Mouse (Mus musculus): Measurements from ENCODE around the gene Def6.
A peak's percentile ranks its signal among the peaks of the same experiment; 100 is the strongest.
"Not testable (repeated sequence)": the region's sequence is repeated elsewhere in the genome, so short reads cannot be mapped to it uniquely, and the experiment has no call there.

Gene Def6

GRCm38 (mm10) chr17:28207092-28207491, 486 bp upstream of the Def6 start:
- no peak for DNase-seq (ENCODE audit: extremely low read depth, low read depth, low spot score)

GRCm38 (mm10) chr17:28208314-28208612, 685 bp downstream of the Def6 start:
- DNase-seq (ENCODE audit: extremely low read depth, low read depth, low spot score), result no peak

- no peak for DNase-seq (ENCODE audit: extremely low read depth, low read depth, low spot score)
These were observed 2.0 kb downstream of the Def6 start for GRCm38 (mm10) chr17:28209457-28210110.

DNA sequence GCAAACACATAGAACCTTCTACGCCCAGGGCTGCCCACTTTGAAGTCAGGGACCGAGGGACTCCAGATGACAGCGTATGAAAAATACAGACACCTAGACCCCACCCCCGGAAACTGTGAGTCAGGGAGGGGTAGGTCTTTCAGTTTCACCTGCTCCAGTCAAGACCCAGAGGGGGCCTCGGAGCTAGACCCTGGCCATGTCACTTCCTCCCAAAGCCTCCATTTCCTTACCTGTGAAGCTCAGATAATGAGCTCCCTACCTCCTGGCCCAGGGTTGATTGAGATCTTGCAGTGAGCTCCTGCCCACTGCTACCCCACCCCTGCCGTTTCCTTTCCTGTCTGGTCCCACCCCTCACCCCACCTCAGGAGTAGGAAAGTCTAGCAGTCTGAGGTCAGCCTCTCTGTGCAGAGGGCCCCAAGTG, 4.4 kb downstream of the Def6 start:
- no peak for DNase-seq (ENCODE audit: extremely low read depth, low read depth, low spot score)

- DNase-seq (ENCODE audit: extremely low read depth, low read depth, low spot score), result no peak
These were observed 4.8 kb downstream of the Def6 start for GRCm38 (mm10) chr17:28212391-28212790.

GRCm38 (mm10) chr17:28213236-28213635, 5.7 kb downstream of the Def6 start:
- DNase-seq (ENCODE audit: extremely low read depth, low read depth, low spot score), result no peak

DNA sequence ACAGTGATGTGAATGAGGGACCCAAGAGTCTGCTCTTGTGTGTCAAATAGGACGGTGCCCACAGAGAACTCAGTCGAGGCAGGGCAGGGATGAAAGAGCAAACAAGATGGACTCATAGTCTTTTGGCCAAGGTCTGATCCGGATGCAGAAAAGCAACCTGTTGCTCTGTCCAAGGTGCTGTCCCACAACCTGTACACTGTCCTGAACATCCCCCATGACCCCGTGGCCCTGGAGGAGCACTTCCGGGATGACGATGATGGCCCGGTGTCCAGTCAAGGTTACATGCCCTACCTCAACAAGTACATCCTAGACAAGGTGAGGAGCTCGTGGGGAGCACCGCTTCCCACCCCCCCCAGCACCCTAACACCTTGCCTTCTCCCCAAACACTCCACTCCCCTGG, 9.2 kb downstream of the Def6 start:
- no peak for DNase-seq (ENCODE audit: extremely low read depth, low read depth, low spot score)

- DNase-seq (ENCODE audit: extremely low read depth, low read depth, low spot score), result no peak
These were observed 10.4 kb downstream of the Def6 start for GRCm38 (mm10) chr17:28217721-28218649.

DNA sequence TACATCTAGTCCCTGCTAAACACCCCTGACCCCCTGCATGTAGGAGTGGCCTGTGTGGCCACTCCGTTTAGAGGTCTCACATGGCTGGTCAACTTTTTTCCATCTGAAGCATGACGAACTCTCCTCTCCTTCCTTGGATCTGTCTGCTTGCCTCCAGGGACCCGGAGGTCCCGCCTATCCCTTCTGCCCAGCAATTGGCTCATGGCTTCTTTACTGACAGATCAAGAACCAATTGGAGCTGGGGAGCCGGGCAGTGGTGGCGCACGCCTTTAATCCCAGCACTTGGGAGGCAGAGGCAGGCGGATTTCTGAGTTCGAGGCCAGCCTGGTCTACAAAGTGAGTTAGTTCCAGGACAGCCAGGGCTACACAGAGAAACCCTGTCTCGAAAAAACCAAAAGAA, 14.9 kb downstream of the Def6 start:
- DNase-seq (ENCODE audit: extremely low read depth, low read depth, low spot score), result not testable (repeated sequence)

DNA sequence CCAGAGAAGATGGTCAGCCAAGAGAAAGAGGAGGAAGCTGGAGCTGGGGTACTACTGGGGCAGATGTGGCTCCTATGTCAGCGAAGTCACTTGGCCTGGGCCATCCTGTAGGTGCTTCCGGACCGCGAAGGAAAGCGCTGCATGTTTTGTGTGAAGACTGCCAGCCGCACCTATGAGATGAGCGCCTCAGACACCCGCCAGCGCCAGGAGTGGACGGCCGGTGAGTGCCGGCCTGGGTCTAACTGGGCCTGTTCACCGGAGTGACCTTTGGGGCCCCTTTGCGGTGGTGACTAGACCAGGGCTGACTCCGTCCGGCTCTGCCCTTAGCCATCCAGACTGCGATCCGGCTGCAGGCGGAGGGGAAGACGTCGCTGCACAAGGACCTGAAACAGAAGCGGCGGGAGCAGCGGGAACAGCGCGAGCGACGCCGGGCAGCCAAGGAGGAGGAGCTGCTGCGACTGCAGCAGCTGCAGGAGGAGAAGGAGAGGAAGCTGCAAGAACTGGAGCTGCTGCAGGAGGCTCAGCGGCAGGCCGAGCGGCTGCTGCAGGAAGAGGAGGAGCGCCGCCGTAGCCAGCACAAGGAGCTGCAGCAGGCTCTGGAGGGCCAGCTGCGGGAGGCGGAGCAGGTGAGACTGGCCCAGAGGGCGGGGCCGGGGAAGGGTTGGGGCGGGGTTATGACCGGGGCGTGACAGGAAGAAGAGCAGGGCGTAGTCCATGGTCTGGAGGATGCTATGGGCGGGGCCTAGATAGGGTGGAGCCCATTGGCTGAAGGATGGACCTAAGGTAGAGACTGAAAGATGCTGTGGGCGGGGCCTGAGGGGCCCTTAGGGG, 16.2 kb downstream of the Def6 start:
- DNase-seq (ENCODE audit: extremely low read depth, low read depth, low spot score), result peak; percentile 66

DNA sequence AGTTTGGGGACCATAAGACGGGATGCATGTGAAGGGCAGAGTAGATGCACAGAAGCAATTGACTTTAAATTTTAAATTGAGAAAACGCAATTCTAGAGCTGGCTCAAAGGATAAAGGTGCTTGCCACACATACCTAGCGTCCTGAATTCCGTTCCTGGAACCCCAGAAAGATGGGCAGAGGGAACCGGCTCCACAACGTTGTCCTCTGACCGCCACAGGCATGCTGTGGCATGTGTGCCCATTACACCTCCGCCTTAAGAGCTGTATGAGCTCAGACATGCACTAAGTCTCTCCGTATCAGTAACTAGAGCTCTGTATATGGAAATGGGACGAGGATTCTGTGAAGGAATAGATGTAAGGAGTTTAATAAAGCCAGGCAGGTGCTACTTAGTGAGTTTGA, 17.0 kb downstream of the Def6 start:
- DNase-seq (ENCODE audit: extremely low read depth, low read depth, low spot score), result peak; percentile 82

DNA sequence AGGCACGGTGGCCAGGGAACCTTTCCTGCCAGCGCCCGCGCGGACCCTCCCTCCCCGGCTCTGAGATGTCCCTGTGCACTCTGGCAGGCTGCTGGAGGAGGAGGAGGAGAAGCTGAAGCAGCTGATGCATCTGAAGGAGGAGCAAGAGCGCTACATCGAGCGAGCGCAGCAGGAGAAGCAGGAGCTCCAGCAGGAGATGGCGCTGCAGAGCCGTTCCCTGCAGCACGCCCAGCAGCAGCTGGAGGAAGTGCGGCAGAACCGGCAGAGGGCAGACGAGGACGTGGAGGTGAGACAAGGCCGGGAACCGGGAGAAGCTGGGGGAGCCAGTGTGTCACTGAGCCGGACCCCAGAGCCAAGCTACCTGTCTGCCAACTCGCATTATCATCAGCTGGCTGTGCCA, 18.4 kb downstream of the Def6 start:
- no peak for DNase-seq (ENCODE audit: extremely low read depth, low read depth, low spot score)

- no peak for DNase-seq (ENCODE audit: extremely low read depth, low read depth, low spot score)
These were observed 22.9 kb downstream of the Def6 start for GRCm38 (mm10) chr17:28230486-28230885.

- peak; percentile 61 for DNase-seq (ENCODE audit: extremely low read depth, low read depth, low spot score)
These were observed 23.6 kb downstream of the Def6 start for GRCm38 (mm10) chr17:28231026-28231736.

- DNase-seq (ENCODE audit: extremely low read depth, low read depth, low spot score), result no peak
These were observed 25.0 kb downstream of the Def6 start, which contains the start of gene Ppard for GRCm38 (mm10) chr17:28232475-28233060. TSS of gene Ppard (plus strand) at chr17:28232700.

GRCm38 (mm10) chr17:28233091-28233731, 25.6 kb downstream of the Def6 start:
- DNase-seq (ENCODE audit: extremely low read depth, low read depth, low spot score), result no peak

- no peak for DNase-seq (ENCODE audit: extremely low read depth, low read depth, low spot score)
These were observed 27.1 kb downstream of the Def6 start for GRCm38 (mm10) chr17:28234641-28235040.

DNA sequence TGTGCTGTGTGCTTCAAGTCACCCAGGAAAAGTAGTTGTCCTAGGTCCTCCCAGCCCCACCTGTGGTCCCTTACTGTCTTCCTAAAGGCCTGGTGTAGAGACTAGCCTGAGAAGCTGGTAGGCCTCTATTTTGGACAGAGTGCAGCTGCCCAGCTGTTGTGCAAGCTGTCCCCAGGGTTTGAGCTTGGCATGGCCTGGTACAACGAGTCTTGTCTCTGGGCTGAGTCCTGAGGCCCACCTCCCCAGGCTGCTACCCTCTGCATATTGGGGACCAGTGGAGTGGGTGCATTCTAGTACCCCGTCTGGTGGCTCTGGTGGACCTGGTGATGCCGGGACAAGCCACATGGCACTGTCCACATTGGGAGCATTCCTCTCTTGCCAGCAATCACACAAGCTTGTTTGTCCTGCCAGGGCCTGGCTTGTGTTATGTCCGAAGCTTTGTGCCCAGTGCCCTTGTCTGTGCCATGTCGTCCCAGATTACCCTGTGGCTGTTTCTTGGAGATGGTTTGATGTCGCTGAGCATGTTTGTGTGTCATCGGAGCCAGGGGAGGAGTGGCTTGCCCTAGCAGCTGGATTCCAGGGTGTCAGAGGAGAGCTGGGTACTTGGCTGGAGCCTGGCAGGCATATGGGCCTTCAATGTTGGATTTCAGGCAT, 28.5 kb downstream of the Def6 start:
- DNase-seq (ENCODE audit: extremely low read depth, low read depth, low spot score), result peak; percentile 94

DNA sequence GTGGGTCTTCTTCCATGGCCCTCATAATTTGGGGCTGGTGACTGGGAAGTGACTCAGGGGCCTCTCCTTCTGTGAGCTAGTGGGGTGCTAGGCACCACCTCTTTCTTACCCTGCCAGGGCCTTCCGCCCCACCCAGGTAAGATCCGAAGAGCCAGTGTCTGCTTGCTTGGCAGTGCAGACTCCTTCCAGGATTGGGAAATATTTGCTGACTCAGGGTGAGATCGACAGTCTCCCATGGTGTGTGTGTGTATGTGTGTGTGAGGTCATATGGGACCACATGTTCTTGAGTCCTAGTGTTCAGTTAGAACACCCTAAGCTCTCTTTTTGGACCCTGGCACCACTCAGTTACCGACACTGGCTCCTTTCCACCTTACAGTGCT, 29.0 kb downstream of the Def6 start:
- DNase-seq (ENCODE audit: extremely low read depth, low read depth, low spot score), result peak; percentile 74
